Mouse (Mus musculus) ES-E14 (cell line): Measurements from ENCODE around the gene Slit3.

ENCODE experiments used
- CHD2 ChIP-seq: IDR thresholded peaks from 2 replicates; pipeline ENCODE4 v1.6.1; 2014; ENCODE audit warnings: mild to moderate bottlenecking, low read depth, low read length, inconsistent platforms
- HCFC1 ChIP-seq: IDR thresholded peaks from 2 replicates; pipeline ENCODE4 v1.6.1; 2012; ENCODE audit warnings: low read length, inconsistent platforms, borderline replicate concordance; ENCODE audit not compliant: insufficient read depth

DNA sequence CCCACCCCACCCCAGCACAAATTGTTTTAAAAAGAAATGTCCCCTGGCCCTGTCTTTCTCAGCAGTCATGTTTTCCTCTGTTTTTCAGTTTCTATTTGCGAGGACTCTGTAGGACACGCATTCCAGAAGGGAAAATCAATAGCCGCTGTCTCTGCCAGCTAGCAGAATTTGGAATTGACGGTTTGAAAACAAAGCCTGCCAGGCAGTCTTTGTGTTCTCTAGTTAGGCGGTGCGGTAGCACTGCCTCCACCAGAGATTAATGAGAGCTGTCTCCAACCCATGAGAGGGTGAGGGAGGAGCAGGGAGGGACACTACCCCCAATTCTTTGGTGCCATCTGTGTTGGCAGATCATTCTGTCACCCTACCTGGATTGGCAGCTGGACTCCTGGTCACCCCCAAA, 392.3 kb downstream of the Slit3 start:
- no peak for TF ChIP-seq CHD2
- TF ChIP-seq HCFC1 = no peak
